Mouse (Mus musculus): ENCODE results near the gene Cort. TPM values are rescaled to one million over a fixed set of nuclear protein-coding genes. Genes with fewer than 3 reads are reported as not detected.
"Not testable (repeated sequence)": the region's sequence is repeated elsewhere in the genome, so short reads cannot be mapped to it uniquely, and the experiment has no call there.

Gene Cort
- polyA plus RNA-seq, 1 experiment from 2014 or later: 0.35 TPM

DNA sequence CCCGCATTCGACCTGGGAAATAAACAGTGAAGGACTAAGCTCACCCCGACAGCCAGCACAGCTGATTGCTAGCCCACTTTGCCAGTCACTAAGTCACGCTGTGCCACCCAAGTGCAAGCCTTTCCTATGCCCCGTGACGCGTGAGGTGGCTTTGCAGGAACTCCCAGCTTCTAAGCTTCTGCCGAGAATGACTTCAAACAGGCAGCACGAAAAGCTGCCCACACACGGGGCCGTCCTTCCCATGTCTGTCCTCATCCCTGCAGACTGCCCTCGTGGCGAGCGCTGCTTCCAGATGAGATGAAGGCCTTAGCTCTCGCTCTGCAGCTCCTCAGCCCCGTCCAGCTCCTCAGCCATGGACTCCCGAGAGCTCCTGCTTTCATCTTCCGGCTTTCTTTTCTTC lies 1.9 kb upstream of the Cort start:
- Histone ChIP-seq H3K4me3 (replicated peaks) (no peak overlapping the region), H3K4me1 (0 out of 2 replicates have a peak, but pooled peaks cover 3% of the 10 kb centered on the region), H3K9ac (no peak overlapping the region), H3K27ac (replicated peaks) (no peak overlapping the region), H3K27me3 (no peaks in the 10 kb centered on the region), H3K4me2 (replicated peaks) (no peak overlapping the region), H3K36me3 (peaks cover 29% of the 10 kb centered on the region; the same call in 1 of the 2 replicates), H3K9me3 (replicated peaks) (no peaks in the 10 kb centered on the region)
- WGBS: 84% methylated on average over 18 of the region's 18 CpGs
- ATAC-seq (ENCODE audit: insufficient number of reproducible peaks, low FRiP score, low TSS enrichment, low read depth): no peak

DNA sequence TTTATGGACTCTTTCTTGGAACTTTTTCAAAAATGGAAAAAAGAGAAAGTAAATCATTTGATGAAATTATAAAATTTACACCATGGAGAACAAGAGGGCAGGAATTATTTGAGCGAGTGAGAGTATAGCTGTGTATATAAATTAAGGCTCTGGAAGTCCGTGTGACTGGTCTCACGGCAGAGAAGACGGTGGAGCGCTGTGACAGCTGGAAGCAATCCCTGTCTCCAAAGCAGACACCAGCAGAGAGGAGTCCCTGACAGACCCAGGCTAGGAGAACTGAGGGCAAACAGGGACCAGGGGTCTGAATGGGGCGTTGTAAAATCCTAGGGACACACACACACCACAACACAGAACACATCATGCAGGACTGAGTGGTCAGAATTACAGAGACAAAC lies 451 bp downstream of the Cort start:
- Histone ChIP-seq H3K36me3 (peaks cover 29% of the 10 kb centered on the region; the same call in 1 of the 2 replicates), H3K4me2 (replicated peaks) (no peak overlapping the region), H3K27me3 (no peaks in the 10 kb centered on the region), H3K4me1 (no peaks in the 10 kb centered on the region), H3K9ac (no peak overlapping the region), H3K9me3 (replicated peaks) (no peaks in the 10 kb centered on the region), H3K27ac (replicated peaks) (no peak overlapping the region), H3K4me3 (replicated peaks) (no peak overlapping the region)
- no peak for ATAC-seq (ENCODE audit: insufficient number of reproducible peaks, low FRiP score, low TSS enrichment, low read depth)
- 65% methylated on average over 6 of the region's 6 CpGs for WGBS

DNA sequence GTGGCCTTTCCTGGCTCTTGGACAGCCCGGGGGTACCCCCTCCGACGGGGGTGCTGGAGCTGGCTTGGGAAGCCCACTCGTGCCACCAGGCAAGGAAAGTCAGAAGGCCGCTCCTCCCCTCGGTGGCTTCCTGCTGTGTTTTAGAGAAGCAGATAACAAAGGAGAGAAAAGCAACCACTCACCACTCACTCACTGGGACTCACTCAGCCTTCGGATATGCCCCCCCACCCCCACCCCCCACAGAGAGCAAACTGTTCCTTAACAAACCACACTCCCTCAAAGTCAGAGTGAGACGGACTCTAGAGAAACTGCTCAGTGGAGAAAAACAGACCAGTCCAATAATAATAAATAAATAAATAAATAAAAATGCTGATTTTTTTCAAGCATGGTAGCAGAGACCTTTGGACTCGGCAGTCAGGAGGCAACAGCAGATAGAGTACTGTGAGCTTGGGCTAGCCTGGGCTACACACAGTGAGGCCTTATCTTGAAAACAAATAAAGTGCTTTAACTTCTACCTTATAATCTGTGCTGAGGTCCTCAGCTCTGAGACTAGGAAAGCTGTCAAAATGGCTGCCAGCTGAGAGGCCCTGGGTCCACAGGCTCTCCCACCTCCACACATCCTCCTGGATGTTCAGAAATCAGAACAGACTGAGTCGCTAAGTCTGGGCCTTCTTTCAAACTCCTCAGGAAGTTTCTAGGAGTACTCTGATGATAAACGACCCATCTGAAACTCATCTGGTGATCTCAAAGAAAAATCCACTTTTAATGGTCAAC lies 1.0 kb downstream of the Cort start:
- Histone ChIP-seq H3K4me2 (replicated peaks) (no peak overlapping the region), H3K27ac (replicated peaks) (no peak overlapping the region), H3K9me3 (replicated peaks) (no peaks in the 10 kb centered on the region), H3K36me3 (peaks cover 27% of the 10 kb centered on the region), H3K4me1 (no peaks in the 10 kb centered on the region), H3K27me3 (no peaks in the 10 kb centered on the region), H3K4me3 (replicated peaks) (no peak overlapping the region), H3K9ac (no peak overlapping the region)
- ATAC-seq (ENCODE audit: insufficient number of reproducible peaks, low FRiP score, low TSS enrichment, low read depth): no peak
- WGBS: 65% methylated on average over 11 of the region's 11 CpGs

DNA sequence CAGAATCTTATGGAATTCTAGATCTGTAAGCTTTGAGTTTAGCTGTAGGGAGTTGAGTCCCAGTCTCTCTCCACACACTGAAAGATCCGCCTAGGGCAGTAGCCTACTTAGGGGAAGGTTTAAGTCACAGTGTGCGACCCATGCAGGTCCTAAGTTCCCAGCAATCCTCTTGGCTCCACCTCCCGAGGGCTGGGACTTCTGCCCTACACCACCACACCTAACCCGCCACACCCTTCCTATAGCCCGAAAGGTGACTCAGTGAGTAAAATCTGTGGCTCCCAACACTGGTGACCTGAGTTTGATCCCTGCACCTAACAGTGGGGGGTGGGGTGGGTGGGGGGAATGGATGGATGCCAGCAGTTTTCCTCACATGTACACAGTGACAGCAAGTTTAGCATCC lies 3.1 kb downstream of the Cort start:
- no peak overlapping the region for H3K4me2 ChIP-seq (replicated peaks)

DNA sequence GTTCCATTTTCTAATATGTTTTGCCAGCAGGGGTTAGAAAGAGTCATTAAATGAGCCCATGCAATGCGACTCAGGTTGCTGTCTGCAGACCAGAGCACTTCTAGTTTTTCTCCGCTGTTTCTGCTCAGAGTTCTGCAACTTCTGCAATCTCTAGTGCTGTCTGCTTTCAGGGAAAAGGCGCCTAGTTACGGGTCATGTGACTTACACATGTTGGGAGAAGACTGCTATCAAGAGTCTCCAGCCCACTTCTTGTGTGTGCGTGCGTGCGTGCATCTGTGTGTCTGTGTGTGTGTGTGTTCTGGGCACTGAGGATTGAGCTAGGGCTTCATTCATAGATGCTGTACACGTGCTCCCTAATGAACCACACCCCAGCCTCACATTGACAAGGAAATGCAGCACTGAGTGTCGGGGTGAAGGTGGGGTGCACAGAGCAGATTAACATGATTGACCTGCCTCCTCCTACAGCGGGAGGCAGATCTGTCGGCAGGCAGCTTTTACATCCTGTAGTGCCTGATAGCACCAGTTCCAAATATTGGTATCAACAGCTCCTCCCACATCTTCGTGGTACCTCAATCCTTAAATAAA lies 6.5 kb downstream of the Cort start:
- whole genome bisulfite sequencing: 75% methylated on average over 12 of the region's 12 CpGs
- not testable (repeated sequence) for H3K4me1 ChIP-seq; H3K9ac ChIP-seq; ATAC-seq (ENCODE audit: insufficient number of reproducible peaks, low FRiP score, low TSS enrichment, low read depth); H3K27me3 ChIP-seq; H3K4me2 ChIP-seq (replicated peaks); H3K27ac ChIP-seq (replicated peaks); H3K9me3 ChIP-seq (replicated peaks); H3K4me3 ChIP-seq (replicated peaks)
- H3K36me3 ChIP-seq: peaks cover 16% of the 10 kb centered on the region; the same call in 1 of the 2 replicates

More for the DNA sequence above, 3.1 kb downstream of the Cort start:
- H3K4me3 ChIP-seq (replicated peaks): no peak overlapping the region
- H3K9ac ChIP-seq: no peak overlapping the region
- H3K4me1 ChIP-seq: no peaks in the 10 kb centered on the region
- 55% methylated on average over 5 of the region's 5 CpGs for WGBS
- peaks cover 20% of the 10 kb centered on the region for H3K36me3 ChIP-seq
- no peaks in the 10 kb centered on the region for H3K27me3 ChIP-seq
- H3K27ac ChIP-seq (replicated peaks): no peak overlapping the region
- no peaks in the 10 kb centered on the region for H3K9me3 ChIP-seq (replicated peaks)
- no peak for ATAC-seq (ENCODE audit: insufficient number of reproducible peaks, low FRiP score, low TSS enrichment, low read depth)

DNA sequence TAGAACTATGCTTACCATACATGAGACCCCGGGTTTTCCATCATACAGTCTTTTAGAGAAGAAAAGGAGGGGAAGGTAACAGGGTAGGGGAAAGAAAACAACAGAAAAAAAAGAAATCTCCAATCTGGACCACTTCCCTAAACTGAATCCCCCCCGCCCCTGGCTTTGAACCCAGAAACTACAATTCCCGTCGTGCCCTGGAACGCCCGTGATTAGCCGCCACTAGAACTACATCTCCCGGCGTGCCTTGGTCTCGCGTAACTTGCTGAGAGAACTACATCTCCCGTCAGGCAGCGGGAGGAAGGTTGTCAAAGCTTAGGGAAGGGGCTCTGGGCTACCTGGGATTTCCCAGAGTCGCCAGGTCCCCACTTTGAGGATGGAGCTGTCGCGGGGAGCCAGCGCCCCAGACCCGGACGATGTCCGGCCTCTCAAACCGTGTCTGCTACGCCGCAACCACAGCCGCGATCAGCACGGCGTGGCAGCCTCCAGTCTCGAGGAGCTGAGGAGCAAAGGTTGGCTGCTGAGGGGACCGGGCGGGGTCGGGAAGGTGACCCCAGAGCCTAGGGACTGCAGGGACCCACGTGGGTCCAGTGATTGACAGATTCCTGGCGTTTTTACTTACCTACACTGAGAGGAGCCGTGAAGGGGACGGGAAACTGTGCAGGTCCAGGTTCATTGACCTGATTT lies 22.5 kb downstream of the Cort start, which contains the start of gene Dffa:
Gene Dffa, plus strand, starts transcription at position 272 of the 687 bp plus-strand sequence.
- ATAC-seq (ENCODE audit: insufficient number of reproducible peaks, low FRiP score, low TSS enrichment, low read depth): peak; percentile 86
- peak within 1 kb of the TSS; percentile 68 for H3K9ac ChIP-seq
- under 1% methylated on average over 35 of the region's 35 CpGs for WGBS
- no peaks in the 10 kb centered on the region for H3K9me3 ChIP-seq (replicated peaks)
- H3K27ac ChIP-seq (replicated peaks): no peak within 1 kb of the TSS
- H3K4me2 ChIP-seq (replicated peaks): peak within 1 kb of the TSS; percentile 90
- H3K27me3 ChIP-seq: no peaks in the 10 kb centered on the region
- peaks cover 24% of the 10 kb centered on the region for H3K36me3 ChIP-seq
- peak within 1 kb of the TSS; percentile 73 for H3K4me3 ChIP-seq (replicated peaks)
- peaks cover 16% of the 10 kb centered on the region for H3K4me1 ChIP-seq

DNA sequence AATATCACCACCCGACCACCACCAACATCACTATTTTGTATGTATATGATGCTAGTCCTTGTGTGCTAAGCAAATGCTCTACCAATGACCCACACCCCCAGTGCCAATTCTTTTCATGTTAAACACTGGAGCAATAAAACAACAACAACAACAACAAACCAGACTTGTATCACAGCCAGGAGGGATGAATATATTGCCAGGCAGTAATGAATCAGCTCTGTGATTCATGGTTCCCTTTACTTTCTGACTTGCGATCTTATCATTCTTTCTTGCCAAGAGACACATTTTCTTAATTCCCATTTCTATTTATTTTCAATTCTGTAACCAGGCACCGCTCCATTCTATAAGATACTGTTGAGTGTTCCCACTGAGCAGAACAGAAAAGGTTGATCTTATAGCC lies 25.1 kb downstream of the Cort start:
- Histone ChIP-seq H3K27ac (replicated peaks) (no peak overlapping the region), H3K27me3 (no peaks in the 10 kb centered on the region), H3K4me2 (replicated peaks) (no peak overlapping the region), H3K36me3 (peaks cover 4% of the 10 kb centered on the region; the same call in 1 of the 2 replicates), H3K9me3 (replicated peaks) (no peaks in the 10 kb centered on the region), H3K4me1 (peaks cover 30% of the 10 kb centered on the region), H3K9ac (no peak overlapping the region), H3K4me3 (replicated peaks) (no peak overlapping the region)
- 73% methylated on average over 3 of the region's 3 CpGs for WGBS
- no peak for ATAC-seq (ENCODE audit: insufficient number of reproducible peaks, low FRiP score, low TSS enrichment, low read depth)

DNA sequence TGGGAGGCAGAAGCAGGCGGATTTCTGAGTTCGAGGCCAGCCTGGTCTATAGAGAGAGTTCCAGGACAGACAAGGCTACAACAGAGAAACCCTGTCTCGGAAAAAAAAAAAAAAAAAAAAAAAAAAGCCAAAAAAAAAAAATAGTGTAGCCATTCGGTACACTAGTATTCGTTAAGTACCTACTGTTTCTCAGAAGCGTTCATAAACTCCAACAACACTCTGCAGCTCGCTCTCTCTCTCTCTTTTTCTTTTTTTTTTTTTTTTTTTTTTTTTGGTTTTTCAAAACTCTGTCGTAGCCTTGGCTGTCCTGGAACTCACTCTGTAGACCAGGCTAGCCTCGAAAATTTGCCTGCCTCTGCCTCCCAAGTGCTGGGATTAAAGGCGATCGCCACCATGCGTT lies 26.1 kb downstream of the Cort start:
- not testable (repeated sequence) for H3K36me3 ChIP-seq; H3K9me3 ChIP-seq (replicated peaks); ATAC-seq (ENCODE audit: insufficient number of reproducible peaks, low FRiP score, low TSS enrichment, low read depth); H3K9ac ChIP-seq; H3K4me3 ChIP-seq (replicated peaks); H3K27me3 ChIP-seq; H3K27ac ChIP-seq (replicated peaks); H3K4me2 ChIP-seq (replicated peaks)
- H3K4me1 ChIP-seq: peaks cover 29% of the 10 kb centered on the region
- 86% methylated on average over 12 of the region's 12 CpGs for WGBS

DNA sequence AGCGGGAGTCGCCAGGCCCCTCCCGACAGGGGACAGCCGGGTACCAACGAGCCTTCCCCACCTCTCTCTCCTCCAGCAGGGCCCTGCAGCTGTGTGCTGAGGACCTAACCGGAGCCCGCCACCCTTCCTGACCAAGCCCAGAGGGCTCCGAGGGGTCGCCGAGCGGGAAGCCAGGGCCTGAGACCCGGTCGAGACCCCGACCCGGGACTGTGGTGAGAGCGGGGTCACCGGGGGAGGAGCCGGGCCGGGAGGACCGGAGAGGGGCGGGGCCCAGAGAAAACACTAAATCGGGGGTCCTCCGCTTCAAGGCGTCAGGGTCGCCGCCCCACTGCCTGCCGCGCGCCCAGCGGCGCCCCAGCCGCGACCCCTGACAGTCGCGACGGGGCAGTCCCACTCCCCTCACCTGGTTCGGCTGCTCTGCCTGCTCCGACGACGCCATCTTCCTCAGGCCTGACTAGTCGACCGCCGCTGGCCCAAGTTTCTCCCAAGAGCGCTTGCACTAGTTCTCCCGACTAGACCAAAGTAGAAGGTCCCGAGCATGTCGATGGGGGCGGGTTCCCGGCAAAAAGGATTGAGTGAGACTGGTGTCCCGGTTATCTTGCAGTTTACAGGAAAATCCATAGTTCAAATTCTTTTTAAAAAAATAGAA lies 27.1 kb downstream of the Cort start, which contains the start of gene Pex14:
Gene Pex14, minus strand, starts transcription at position 508 of the 649 bp plus-strand sequence.
- 0% methylated on average over 50 of the region's 50 CpGs for WGBS
- peak; percentile 79 for ATAC-seq (ENCODE audit: insufficient number of reproducible peaks, low FRiP score, low TSS enrichment, low read depth)
- peak within 1 kb of the TSS; percentile 99 for H3K4me3 ChIP-seq (replicated peaks)

DNA sequence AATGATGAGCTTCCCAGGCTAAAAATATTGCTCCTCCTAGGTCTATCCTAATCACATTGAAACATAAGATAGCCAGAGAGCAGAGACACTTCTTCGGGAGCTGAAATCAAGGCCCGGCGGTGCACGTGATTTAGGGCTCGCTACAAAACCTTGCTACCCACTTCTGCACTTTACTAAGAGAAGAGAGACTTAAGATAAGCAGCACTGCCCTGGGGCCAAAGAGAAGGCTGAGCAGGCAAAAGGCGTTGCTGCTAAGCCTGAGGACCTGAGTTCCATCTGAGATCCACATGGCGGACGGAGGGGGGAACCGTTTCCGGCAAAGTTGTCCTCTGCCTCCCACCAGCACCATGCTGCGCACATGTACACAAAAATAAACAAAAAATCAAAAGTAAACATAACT lies 28.0 kb downstream of the Cort start:
- no peaks in the 10 kb centered on the region for H3K9me3 ChIP-seq (replicated peaks)
- ATAC-seq (ENCODE audit: insufficient number of reproducible peaks, low FRiP score, low TSS enrichment, low read depth): no peak
- H3K4me3 ChIP-seq (replicated peaks): peak overlapping the region; percentile 99
- H3K36me3 ChIP-seq: no peaks in the 10 kb centered on the region; the same call in 1 of the 2 replicates
- 16% methylated on average over 11 of the region's 11 CpGs for WGBS
- H3K27ac ChIP-seq (replicated peaks): no peak overlapping the region
- peak overlapping the region; percentile 92 for H3K4me2 ChIP-seq (replicated peaks)
- H3K27me3 ChIP-seq: no peaks in the 10 kb centered on the region
- H3K4me1 ChIP-seq: peaks cover 16% of the 10 kb centered on the region
- H3K9ac ChIP-seq: peak overlapping the region; percentile 90

More for the DNA sequence above, 27.1 kb downstream of the Cort start, which contains the start of gene Pex14:
- no peaks in the 10 kb centered on the region for H3K36me3 ChIP-seq
- no peak within 1 kb of the TSS; the same call in 1 of the 2 replicates for H3K27ac ChIP-seq (replicated peaks)
- H3K4me2 ChIP-seq (replicated peaks): peak within 1 kb of the TSS; percentile 92
- H3K27me3 ChIP-seq: no peaks in the 10 kb centered on the region
- H3K9ac ChIP-seq: peak within 1 kb of the TSS; percentile 90
- peaks cover 20% of the 10 kb centered on the region for H3K4me1 ChIP-seq
- H3K9me3 ChIP-seq (replicated peaks): no peaks in the 10 kb centered on the region

DNA sequence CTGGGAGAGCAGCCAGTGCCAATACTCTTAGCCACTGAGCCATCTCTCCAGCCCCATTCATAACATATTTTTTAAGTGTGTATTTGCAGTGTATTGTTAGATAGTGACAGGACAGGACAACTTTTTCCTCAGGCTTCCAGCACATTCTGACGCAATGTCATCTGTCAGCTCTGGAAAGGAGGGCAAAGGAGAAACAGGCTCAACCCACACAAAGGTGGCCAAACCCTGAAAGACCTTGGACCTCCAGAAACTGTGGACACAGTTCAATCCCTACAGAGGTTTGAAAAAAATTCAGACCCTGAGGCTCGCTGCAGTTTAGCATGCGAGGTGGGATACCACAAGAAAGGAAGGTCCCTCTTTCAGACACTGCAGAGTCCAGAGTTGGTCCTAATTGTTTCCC lies 28.6 kb downstream of the Cort start:
- no peak overlapping the region for H3K27ac ChIP-seq (replicated peaks)
- H3K4me3 ChIP-seq (replicated peaks): peak overlapping the region; percentile 99
- H3K4me2 ChIP-seq (replicated peaks): peak overlapping the region; percentile 92
- 66% methylated on average over 3 of the region's 3 CpGs for WGBS
- peaks cover 3% of the 10 kb centered on the region; the same call in 1 of the 2 replicates for H3K36me3 ChIP-seq
- peaks cover 16% of the 10 kb centered on the region for H3K4me1 ChIP-seq
- H3K27me3 ChIP-seq: no peaks in the 10 kb centered on the region
- no peaks in the 10 kb centered on the region for H3K9me3 ChIP-seq (replicated peaks)
- H3K9ac ChIP-seq: no peak overlapping the region
- ATAC-seq (ENCODE audit: insufficient number of reproducible peaks, low FRiP score, low TSS enrichment, low read depth): no peak
